Mouse (Mus musculus) layer of hippocampus, adult 9-10 months (tissue): ENCODE measurements at regions not wholly inside any gene's neighbourhood (a gene's known extent, or its start where the extent isn't known, plus 50 kb on each side); places are given as distances from the start of the nearest gene placed in this dataset.

Source experiments
- DNase-seq: peaks from one replicate; pipeline ENCODE4 v3.0.0; 2022; ENCODE audit warnings: low spot score

DNA sequence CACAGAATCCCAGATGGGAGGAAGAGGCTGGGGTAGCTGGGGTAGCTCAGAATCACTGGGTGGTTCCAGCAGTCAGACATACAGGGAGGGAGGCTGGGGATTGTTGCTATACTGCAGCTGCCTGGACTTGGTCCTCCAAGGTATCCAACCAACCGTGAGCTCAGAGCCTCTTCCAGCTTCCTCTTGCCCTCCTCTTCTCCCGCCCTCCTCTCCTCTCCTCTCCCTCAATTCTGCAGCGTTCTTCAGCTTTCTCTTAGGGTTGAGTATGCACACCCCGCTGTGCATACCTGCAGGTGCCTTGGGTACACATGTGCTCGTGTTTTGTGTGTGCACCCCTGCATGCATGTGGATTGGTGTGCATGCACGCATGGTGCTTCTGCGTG is 81.6 kb downstream of the Cstad start:
- no peak for DNase-seq

GRCm38 (mm10) chr2:30675839-30676238 is 81.0 kb downstream of the Cstad start:
- DNase-seq = no peak

GRCm38 (mm10) chr2:30670836-30671586 is 76.2 kb downstream of the Cstad start:
- DNase-seq = no peak

GRCm38 (mm10) chr2:30667468-30667867 is 72.6 kb downstream of the Cstad start:
- no peak for DNase-seq

DNA sequence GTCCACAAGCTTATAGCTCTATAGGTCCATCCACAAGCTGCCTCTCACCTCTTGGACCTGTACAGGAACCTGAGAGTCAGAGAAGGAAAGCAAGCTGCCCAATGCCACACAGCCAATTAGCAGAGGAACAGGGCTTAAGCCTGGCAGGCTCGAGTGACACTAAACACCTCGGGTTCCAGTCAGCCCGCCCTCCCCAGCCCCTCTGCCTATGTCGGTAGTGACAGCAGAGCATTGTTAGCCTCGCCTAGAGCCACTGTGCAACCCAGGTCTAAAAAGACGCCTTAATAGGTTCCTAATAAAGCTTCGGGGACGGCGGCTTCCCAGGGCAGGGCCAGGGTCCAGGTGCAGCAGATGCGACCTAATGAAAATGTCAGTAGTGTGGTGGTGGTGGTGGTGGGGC is 66.3 kb downstream of the Cstad start:
- no peak for DNase-seq

DNA sequence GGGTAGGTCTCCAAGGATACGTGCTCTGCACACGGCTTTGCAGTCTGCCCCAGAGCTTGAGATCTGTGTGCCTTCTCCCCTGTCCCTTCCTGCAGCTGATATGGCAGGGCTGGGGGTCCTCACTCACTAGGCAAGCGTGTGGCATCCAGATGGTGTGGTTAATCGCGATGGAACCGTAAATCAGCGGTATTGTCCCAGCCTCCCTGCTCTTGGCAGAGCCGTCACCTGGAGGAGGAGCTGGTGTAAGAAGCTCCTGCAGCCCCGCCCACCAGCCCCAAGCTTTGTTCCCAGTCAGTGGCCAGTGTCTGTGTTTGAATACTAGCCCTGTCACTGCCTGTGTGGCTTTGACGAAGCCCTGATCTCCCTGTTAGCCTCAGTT is 65.8 kb downstream of the Cstad start:
- DNase-seq = no peak

DNA sequence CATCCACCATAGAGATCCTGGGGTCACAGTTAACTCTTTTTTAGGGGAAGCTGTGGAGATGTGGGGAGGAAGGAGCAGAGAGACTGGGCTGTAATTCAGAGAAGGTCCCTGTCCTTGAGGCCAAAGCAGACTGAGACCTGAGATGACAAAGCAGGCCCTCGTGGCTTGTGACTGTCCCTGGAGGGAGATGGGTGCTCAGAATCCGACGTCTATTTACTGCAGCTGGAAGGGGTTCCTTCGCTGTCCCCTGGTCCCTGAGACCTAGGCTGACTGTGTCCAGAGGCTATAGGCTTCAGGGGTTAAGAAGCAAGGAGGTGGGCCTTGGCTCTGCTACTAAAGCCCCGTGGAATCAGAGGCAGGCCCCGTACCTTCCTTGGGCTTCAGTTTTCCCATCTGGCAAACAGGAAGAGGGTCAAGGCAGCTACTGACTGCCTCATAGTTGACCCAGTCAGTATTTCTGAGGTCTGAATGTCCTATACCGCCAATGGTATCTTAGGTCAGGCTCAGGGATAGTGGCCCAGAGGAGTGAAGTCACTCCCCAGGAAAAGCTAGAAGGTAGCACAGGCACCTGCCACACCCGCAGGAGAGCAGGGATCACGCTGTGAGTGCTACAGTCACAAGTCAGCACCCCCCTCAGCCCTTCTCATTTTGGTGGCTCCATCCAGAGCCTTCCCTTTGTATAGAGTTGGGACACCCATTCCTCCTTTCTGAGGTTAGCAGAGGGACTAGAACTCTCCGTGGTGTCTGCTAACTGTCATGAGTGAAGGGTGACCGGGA is 65.2 kb downstream of the Cstad start:
- DNase-seq = no peak

DNA sequence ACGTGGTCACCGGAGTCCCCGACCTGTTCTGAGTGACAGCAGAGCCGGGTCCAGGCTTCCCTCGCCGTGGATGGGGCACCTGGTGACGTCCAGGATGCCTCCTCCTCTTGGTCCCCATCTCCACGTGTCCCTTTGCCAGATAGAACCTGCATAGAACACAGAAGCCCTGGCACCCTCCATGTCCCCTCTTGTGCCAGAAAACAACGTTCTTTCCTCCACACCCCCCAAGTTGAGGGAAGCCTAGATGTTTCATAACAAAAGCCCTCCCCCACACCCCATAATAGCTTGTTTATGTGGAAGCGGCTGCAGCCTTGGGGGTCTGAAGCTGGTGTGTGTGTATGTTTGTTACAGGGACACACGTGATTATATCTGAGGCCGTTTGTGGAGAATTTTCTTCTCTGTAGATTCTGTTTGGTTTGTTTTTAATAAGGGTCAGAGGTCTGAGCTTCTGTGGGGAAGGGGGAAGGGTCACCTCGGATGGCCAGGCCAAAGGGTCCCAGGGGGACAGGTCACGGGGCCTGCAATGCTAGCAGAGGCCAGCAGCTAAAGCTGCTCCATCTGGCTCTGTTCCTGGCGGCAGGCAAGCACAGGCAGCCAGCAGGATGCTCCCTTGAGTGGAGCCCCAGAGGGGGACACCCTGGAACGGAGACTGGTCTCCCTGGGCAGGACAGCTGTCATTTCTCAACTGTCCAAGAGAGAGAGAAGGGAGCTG is 64.2 kb downstream of the Cstad start:
- no peak for DNase-seq
